Mouse (Mus musculus): Measurements from ENCODE around the gene Gnb1. TPM values are rescaled to one million over a fixed set of nuclear protein-coding genes. Genes with fewer than 3 reads are reported as not detected.
A peak's percentile ranks its signal among the peaks of the same experiment; 100 is the strongest.

The Gnb1 gene
- polyA plus RNA-seq, 1 experiment from 2014 or later = 1,017 TPM

DNA sequence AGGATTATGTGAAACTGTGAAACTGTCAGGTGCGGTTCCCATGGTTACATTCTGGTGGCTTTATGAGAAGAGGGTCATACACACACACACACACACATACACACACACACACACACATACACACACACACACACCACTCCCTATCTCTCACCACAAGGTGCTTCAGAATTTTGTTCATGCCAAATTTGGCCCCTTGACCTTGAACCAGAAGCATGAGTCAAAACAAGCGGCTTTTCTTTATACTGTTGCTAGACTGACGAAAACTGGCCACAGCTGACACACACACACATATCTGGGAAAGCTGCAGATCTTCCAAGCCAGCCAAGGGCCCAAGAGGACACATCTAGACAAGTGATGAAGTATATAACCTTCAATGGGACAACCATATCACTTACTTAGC, 104.6 kb downstream of the Gnb1 start:
- no peaks in the 10 kb centered on the region for H3K4me1 ChIP-seq (ENCODE audit: control insufficient read depth, insufficient read depth, low read depth, low read length)
- H3K36me3 ChIP-seq (ENCODE audit: control insufficient read depth, insufficient read depth, low read length) = no peaks in the 10 kb centered on the region
- H3K9me3 ChIP-seq (ENCODE audit: control insufficient read depth, low read length) = no peaks in the 10 kb centered on the region
- no peak overlapping the region for H3K27ac ChIP-seq (ENCODE audit: low read depth, low read length)
- no peak overlapping the region for H3K9ac ChIP-seq (ENCODE audit: low read depth, low read length)
- 90% methylated on average over 3 of the region's 3 CpGs for WGBS
- H3K27me3 ChIP-seq (replicated peaks; ENCODE audit: control insufficient read depth, insufficient read depth, low read length) = no peaks in the 10 kb centered on the region
- no peak overlapping the region for H3K4me3 ChIP-seq (ENCODE audit: low read length)
- ATAC-seq = no peak
- no peak overlapping the region for H3K4me2 ChIP-seq (ENCODE audit: low read length)

DNA sequence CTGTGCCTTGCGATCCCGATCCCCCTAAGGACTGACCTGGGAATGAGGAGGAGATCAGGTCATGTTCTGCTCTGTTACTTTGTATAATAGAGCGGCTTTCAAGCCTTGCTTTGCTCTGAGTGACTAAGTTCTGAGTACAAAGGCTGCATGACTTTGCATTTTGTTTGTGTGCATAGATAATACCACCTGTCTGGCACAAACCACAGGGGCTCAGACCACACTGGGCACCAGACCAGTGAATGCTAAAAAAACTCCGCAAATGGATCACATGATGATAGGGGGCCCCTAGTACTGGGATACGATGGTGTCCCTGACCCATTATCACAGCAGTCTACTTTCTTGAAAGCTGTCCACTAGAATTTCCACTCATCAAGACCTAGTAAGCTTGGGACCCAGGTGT, 105.4 kb downstream of the Gnb1 start:
- 75% methylated on average over 5 of the region's 5 CpGs for WGBS
- Histone ChIP-seq H3K4me3 (ENCODE audit: low read length) (no peak overlapping the region), H3K9ac (ENCODE audit: low read depth, low read length) (no peak overlapping the region), H3K36me3 (ENCODE audit: control insufficient read depth, insufficient read depth, low read length) (no peaks in the 10 kb centered on the region), H3K4me1 (ENCODE audit: control insufficient read depth, insufficient read depth, low read depth, low read length) (no peaks in the 10 kb centered on the region), H3K4me2 (ENCODE audit: low read length) (no peak overlapping the region), H3K27ac (ENCODE audit: low read depth, low read length) (no peak overlapping the region), H3K27me3 (replicated peaks; ENCODE audit: control insufficient read depth, insufficient read depth, low read length) (no peaks in the 10 kb centered on the region), H3K9me3 (ENCODE audit: control insufficient read depth, low read length) (no peaks in the 10 kb centered on the region)
- no peak for ATAC-seq

DNA sequence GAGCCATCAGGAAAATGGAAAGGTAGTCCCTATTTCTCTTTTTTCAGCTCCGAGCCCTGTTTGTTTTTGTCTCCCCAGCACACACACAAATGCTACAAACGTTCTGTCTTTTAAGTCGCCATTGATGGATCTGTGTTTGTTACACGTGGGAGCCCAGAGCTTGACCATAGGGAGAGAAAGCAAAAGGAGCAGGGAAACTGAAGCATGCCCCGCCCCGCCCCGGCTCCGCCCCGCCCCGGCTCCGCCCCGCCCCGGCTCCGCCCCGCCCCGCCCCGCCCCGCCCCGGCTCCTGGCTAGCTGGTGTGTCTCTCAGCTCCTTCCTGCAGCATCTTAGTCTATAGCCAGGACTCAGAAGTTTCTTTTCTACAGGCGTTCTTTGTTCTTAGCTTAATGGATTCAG, 107.4 kb downstream of the Gnb1 start:
- no peaks in the 10 kb centered on the region for H3K9me3 ChIP-seq (ENCODE audit: control insufficient read depth, low read length)
- ATAC-seq = no peak
- no peaks in the 10 kb centered on the region for H3K27me3 ChIP-seq (replicated peaks; ENCODE audit: control insufficient read depth, insufficient read depth, low read length)
- no peak overlapping the region for H3K4me3 ChIP-seq (ENCODE audit: low read length)
- no peak overlapping the region for H3K4me2 ChIP-seq (ENCODE audit: low read length)
- no peak overlapping the region for H3K9ac ChIP-seq (ENCODE audit: low read depth, low read length)
- H3K4me1 ChIP-seq (ENCODE audit: control insufficient read depth, insufficient read depth, low read depth, low read length) = peaks cover 11% of the 10 kb centered on the region
- 21% methylated on average over 19 of the region's 20 CpGs for WGBS
- H3K36me3 ChIP-seq (ENCODE audit: control insufficient read depth, insufficient read depth, low read length) = no peaks in the 10 kb centered on the region
- H3K27ac ChIP-seq (ENCODE audit: low read depth, low read length) = no peak overlapping the region

DNA sequence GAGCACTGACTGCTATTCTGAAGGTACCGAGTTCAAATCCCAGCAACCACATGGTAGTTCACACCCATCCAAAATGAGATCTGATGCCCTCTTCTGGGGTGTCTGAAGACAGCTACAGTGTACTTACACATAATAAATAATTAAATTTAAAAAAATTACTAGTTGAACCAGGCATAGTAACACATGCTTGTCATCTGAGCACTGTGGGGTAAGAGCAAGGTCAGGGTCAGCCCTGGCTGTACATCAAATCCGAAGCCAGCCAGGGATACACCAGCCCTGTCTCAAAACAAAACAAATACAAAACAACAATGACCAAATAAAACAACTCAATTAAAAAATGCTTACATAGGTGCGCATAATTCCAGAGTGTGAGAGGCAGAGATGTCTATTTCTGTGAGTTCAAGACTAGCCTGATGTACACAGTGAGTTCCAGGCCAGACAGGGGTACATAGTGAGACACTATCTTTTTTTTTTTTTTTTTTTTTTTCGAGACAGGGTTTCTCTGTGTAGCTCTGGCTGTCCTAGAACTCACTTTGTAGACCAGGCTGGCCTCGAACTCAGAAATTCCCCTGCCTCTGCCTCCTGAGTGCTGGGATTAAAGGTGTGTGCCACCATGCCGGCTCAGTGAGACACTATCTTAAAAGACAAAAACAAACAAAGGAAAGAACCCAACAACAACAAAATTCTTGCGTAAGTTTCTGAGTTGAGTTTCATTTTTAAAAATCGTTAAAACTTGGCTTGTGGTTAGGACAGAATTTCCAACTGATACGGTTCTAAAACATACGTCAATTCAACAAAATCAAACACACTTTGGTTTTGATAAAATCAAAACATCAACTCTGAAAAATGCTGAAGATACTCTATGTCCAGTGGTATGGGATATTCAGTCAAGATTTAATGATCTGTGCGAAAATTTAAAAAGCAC, 109.0 kb downstream of the Gnb1 start:
- Histone ChIP-seq H3K9me3 (ENCODE audit: control insufficient read depth, low read length) (no peaks in the 10 kb centered on the region), H3K27me3 (replicated peaks; ENCODE audit: control insufficient read depth, insufficient read depth, low read length) (no peaks in the 10 kb centered on the region), H3K4me2 (ENCODE audit: low read length) (peak overlapping the region; percentile 59), H3K4me1 (ENCODE audit: control insufficient read depth, insufficient read depth, low read depth, low read length) (peaks cover 11% of the 10 kb centered on the region), H3K36me3 (ENCODE audit: control insufficient read depth, insufficient read depth, low read length) (no peaks in the 10 kb centered on the region), H3K27ac (ENCODE audit: low read depth, low read length) (peak overlapping the region; percentile 100), H3K4me3 (ENCODE audit: low read length) (peak overlapping the region; percentile 91), H3K9ac (ENCODE audit: low read depth, low read length) (peak overlapping the region; percentile 94; the same call in 1 of the 2 replicates)
- WGBS = 88% methylated on average over 10 of the region's 11 CpGs
- ATAC-seq = no peak

DNA sequence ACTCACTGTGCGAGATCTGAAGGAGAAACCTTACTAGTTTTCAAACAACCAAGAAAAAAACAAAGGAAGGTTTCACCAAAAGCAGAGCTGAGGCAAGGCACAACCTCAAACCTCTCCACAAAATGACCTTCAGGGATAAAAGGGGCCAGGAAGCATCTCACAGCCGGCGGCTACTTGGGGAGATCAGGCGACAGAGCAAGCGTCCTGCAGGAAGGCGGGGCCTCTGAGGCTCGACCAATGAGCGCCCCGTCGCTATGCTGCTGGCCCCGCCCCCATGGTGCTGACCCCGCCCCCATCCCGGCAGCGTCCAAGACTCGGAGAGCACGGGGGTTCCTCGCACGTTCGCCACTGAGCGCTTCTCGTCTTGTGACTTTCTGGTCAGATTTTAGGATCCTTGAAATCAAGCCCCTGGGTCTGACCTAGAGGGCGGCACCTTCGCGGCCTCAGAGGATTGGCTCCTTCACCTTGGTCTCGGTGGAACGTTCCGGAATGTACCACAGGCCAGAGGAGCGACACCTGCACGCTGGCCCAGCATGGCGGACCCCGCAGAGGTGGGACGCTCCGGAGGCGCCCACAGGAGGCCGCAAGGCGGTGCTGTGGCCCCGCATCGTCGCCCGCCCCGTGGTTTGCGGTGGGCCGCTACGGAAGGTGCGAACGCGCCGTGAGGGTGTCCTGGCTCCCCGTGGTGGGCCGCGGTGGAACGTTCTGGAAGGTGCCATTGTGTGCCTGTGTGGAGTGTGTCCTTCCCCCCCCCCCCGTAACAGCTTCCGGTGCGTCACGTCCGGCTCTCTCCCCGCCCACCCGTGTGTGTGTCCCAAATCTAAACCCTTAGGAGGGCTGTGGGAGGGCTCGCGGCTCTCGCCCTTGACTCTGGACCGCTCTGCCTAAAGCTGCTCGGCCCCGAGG, 110.2 kb downstream of the Gnb1 start, which contains the start of gene Slc35e2:
TSS of gene Slc35e2 (plus strand) at position 326 of the 906 bp plus-strand sequence.
- peak within 1 kb of the TSS; percentile 59 for H3K4me2 ChIP-seq (ENCODE audit: low read length)
- peaks cover 11% of the 10 kb centered on the region for H3K4me1 ChIP-seq (ENCODE audit: control insufficient read depth, insufficient read depth, low read depth, low read length)
- peak; percentile 97 for ATAC-seq
- no peaks in the 10 kb centered on the region for H3K36me3 ChIP-seq (ENCODE audit: control insufficient read depth, insufficient read depth, low read length)
- WGBS = under 1% methylated on average over 60 of the region's 65 CpGs
- H3K4me3 ChIP-seq (ENCODE audit: low read length) = peak within 1 kb of the TSS; percentile 91
- H3K27me3 ChIP-seq (replicated peaks; ENCODE audit: control insufficient read depth, insufficient read depth, low read length) = no peaks in the 10 kb centered on the region
- H3K9me3 ChIP-seq (ENCODE audit: control insufficient read depth, low read length) = no peaks in the 10 kb centered on the region
- peak within 1 kb of the TSS; percentile 94 for H3K9ac ChIP-seq (ENCODE audit: low read depth, low read length)
- peak within 1 kb of the TSS; percentile 100 for H3K27ac ChIP-seq (ENCODE audit: low read depth, low read length)

DNA sequence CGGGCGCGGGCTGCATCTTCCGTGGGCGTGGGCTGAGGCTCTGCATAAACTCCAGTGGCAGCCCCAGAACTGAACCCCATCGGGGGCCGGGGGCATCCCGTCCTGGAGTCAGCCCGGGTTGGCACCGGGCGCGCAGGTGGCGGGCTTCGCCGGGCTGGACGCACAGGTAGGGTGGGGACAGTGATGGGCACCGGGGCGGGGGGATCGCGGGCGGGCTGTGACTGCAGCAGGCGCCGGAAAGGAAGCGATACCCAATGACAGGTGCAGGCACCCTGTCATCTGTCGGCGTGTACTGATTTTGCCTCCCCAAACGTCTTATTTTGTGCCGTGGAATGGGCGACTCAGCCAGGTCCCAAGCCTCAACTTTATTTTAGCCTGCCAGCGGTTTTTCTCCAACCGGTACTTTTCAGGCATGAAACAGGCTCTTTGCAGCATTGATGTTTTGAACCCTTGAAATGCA, 110.9 kb downstream of the Gnb1 start:
- Histone ChIP-seq H3K4me2 (ENCODE audit: low read length) (peak overlapping the region; percentile 59), H3K27ac (ENCODE audit: low read depth, low read length) (peak overlapping the region; percentile 100), H3K9ac (ENCODE audit: low read depth, low read length) (peak overlapping the region; percentile 94), H3K9me3 (ENCODE audit: control insufficient read depth, low read length) (no peaks in the 10 kb centered on the region), H3K27me3 (replicated peaks; ENCODE audit: control insufficient read depth, insufficient read depth, low read length) (no peaks in the 10 kb centered on the region), H3K4me3 (ENCODE audit: low read length) (peak overlapping the region; percentile 91), H3K36me3 (ENCODE audit: control insufficient read depth, insufficient read depth, low read length) (no peaks in the 10 kb centered on the region), H3K4me1 (ENCODE audit: control insufficient read depth, insufficient read depth, low read depth, low read length) (peaks cover 11% of the 10 kb centered on the region)
- 1% methylated on average over 30 of the region's 31 CpGs for WGBS
- ATAC-seq = no peak

DNA sequence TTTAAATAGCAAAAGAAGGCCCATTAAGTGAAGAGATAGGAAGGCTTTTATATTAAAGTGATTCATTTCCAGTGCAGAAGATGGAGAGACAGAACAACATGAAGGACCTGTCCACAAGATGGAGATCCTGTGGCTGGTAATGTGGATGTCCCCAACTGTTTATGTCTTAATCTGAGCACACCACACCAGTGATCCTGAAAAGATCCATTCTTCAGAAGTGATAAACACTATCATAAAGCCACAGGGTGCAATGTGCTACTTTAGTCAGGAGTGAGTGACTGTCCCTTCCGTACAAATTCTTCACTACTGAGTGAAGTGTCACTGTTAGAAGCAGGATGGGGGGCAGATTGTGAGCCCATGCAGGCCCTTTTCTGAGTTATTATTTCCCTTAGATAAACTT, 111.6 kb downstream of the Gnb1 start:
- Histone ChIP-seq H3K9ac (ENCODE audit: low read depth, low read length) (no peak overlapping the region), H3K4me1 (ENCODE audit: control insufficient read depth, insufficient read depth, low read depth, low read length) (peaks cover 11% of the 10 kb centered on the region)

DNA sequence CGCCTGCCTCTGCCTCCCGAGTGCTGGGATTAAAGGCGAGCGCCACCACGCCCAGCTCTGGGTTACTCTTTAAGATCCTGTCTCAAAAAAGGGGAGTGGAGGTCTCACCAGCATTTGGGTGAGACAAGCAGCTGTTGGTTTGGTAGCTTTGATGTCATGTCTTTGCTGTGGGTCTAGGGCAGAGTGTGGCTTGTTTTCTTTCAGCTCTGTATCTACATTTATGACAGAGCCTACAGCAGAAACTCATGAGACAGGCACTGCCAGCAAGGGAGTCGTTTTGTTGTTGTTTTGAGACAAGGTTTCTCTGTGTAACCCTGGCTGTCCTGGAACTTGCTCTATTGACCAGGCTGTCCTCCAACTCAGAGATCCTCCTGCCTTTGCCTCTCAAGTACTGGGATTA, 112.6 kb downstream of the Gnb1 start:
- 98% methylated on average over 6 of the region's 6 CpGs for WGBS
- no peaks in the 10 kb centered on the region for H3K36me3 ChIP-seq (ENCODE audit: control insufficient read depth, insufficient read depth, low read length)
- H3K27me3 ChIP-seq (replicated peaks; ENCODE audit: control insufficient read depth, insufficient read depth, low read length) = no peaks in the 10 kb centered on the region
- peaks cover 11% of the 10 kb centered on the region for H3K4me1 ChIP-seq (ENCODE audit: control insufficient read depth, insufficient read depth, low read depth, low read length)
- H3K4me3 ChIP-seq (ENCODE audit: low read length) = no peak overlapping the region
- H3K9me3 ChIP-seq (ENCODE audit: control insufficient read depth, low read length) = no peaks in the 10 kb centered on the region
- no peak overlapping the region for H3K27ac ChIP-seq (ENCODE audit: low read depth, low read length)
- no peak overlapping the region for H3K4me2 ChIP-seq (ENCODE audit: low read length)
- no peak for ATAC-seq
- no peak overlapping the region for H3K9ac ChIP-seq (ENCODE audit: low read depth, low read length)

More for the DNA sequence above, 111.6 kb downstream of the Gnb1 start:
- Histone ChIP-seq H3K4me3 (ENCODE audit: low read length) (peak overlapping the region; percentile 91), H3K36me3 (ENCODE audit: control insufficient read depth, insufficient read depth, low read length) (no peaks in the 10 kb centered on the region), H3K4me2 (ENCODE audit: low read length) (peak overlapping the region; percentile 59), H3K27ac (ENCODE audit: low read depth, low read length) (no peak overlapping the region), H3K27me3 (replicated peaks; ENCODE audit: control insufficient read depth, insufficient read depth, low read length) (no peaks in the 10 kb centered on the region), H3K9me3 (ENCODE audit: control insufficient read depth, low read length) (no peaks in the 10 kb centered on the region)
- whole genome bisulfite sequencing = 91% methylated on average over 1 of the region's 1 CpGs
- ATAC-seq = no peak

DNA sequence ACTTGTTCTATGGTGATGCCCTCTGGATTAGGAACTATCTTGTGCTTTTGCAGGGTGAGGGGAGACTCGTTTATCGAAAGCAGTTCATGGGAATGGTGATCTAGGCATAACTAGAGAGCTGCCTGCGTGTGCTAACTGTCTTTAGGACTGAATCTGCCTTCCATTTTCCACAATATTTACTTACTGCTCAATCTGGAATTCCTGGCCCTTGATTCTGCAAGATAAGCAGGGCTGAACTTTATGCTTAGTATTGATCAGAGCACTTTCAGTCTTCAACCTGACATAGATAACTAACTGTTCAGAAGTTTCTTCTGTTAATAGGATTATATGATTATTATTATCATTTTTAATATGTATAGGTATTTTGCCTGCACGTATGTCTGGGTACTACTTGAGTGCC, 114.0 kb downstream of the Gnb1 start:
- Histone ChIP-seq H3K4me1 (ENCODE audit: control insufficient read depth, insufficient read depth, low read depth, low read length) (peaks cover 11% of the 10 kb centered on the region), H3K4me2 (ENCODE audit: low read length) (no peak overlapping the region)
- 93% methylated on average over 4 of the region's 4 CpGs for WGBS

More for the DNA sequence above, 114.0 kb downstream of the Gnb1 start:
- Histone ChIP-seq H3K9ac (ENCODE audit: low read depth, low read length) (no peak overlapping the region), H3K27me3 (replicated peaks; ENCODE audit: control insufficient read depth, insufficient read depth, low read length) (no peaks in the 10 kb centered on the region), H3K36me3 (ENCODE audit: control insufficient read depth, insufficient read depth, low read length) (peaks cover 4% of the 10 kb centered on the region), H3K9me3 (ENCODE audit: control insufficient read depth, low read length) (no peaks in the 10 kb centered on the region), H3K27ac (ENCODE audit: low read depth, low read length) (no peak overlapping the region), H3K4me3 (ENCODE audit: low read length) (no peak overlapping the region)
- ATAC-seq = no peak
